Mouse (Mus musculus): ENCODE data around the gene Hirip3. TPM values are rescaled to one million over a fixed set of nuclear protein-coding genes. Genes with fewer than 3 reads are reported as not detected.
"Not testable (repeated sequence)": the region's sequence is repeated elsewhere in the genome, so short reads cannot be mapped to it uniquely, and the experiment has no call there.

The Hirip3 gene
- polyA plus RNA-seq, 2 experiments from 2014 or later, result 12.7 to 20.6 TPM

GRCm38 (mm10) chr7:126855641-126856040 lies 6.1 kb upstream of the Hirip3 start:
- ATAC-seq, result no peak

GRCm38 (mm10) chr7:126856741-126857420 lies 4.9 kb upstream of the Hirip3 start:
- no peak for ATAC-seq

- ATAC-seq, result no peak
Measured at GRCm38 (mm10) chr7:126860987-126861386, 785 bp upstream of the Hirip3 start.

- ATAC-seq, result peak; percentile 69
Measured at GRCm38 (mm10) chr7:126862147-126862784, 494 bp downstream of the Hirip3 start, which contains the start of gene Ino80e. Gene Ino80e, minus strand, starts transcription at chr7:126862377.

- ATAC-seq, result no peak
Measured at GRCm38 (mm10) chr7:126863791-126864190, 2.0 kb downstream of the Hirip3 start.

DNA sequence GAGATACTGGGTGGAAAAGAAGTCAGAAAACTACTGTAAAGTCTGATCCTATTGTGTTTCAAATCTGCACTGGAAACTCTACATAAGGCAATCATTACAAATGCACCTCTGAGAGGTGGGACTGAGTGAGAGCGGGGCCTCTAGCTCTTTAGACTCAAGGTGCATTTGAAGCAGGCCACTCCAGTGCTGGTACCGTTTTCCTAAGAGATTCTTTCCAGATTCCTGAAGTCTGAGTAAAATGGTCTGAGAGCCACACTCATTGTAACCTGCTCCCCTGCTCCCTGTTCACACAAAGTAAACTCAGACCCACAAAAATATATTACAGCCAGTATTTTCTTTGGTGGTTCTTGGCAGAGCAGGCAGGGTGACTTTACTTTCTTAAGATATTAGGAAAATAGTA lies 5.8 kb downstream of the Hirip3 start:
- no peak for ATAC-seq

- ATAC-seq, result no peak
Measured at GRCm38 (mm10) chr7:126868003-126868402, 6.2 kb downstream of the Hirip3 start.

DNA sequence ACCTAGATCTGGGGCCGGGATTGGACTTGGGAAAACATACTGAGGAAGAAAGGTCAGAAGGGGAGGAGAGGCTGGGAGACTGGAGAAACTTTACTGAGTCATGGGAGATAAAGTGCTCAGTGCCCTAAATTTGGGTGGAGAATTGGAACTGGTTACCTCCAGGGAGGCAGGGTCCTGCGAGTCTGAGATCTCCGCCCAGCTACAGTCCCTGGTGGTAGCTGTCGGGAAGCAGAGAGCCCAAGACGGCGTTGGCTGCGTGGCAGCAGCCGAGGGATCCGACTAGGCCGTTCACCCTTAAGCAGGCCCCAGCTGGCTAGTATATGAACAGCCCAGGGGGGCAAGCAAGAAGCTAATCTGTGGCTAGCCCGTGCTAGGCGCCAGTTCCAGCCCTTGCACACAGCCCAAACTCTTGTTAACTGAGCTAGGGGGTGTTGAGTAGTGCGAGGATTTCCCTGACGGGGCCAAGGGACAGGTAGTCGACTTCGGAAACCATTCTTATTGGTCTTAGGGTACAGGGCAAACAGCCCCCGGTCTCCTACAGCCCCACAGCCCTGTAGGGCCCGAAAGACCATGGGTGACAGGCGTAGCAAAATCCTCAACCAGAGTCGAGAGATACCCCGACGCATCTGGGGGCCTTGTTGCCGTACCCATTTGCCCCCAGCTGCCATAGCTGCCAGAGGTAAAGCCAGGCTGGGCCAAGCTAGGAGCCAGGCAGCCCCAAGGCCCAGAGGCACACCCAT lies 8.2 kb downstream of the Hirip3 start:
- ATAC-seq, result no peak

DNA sequence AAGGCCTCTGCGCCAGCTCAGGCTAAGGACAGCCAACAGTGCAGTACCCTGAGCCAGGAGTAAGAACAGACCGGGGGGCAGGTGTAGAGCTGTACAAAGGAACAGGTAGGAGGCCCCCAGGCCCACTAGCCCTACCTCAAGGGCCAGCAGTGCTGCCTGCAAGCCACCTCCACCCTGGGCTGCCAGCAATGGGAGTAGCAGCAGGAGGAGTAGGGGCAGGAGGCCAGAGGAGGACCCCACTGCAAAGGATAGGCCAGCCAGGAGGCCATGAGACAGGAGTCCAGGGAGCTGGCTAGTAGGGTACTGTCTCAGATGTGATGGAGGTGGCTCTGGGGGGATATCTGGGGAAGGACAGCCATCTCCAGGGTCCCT lies 8.7 kb downstream of the Hirip3 start:
- ATAC-seq, result no peak

GRCm38 (mm10) chr7:126877239-126877638 lies 15.5 kb downstream of the Hirip3 start:
- ATAC-seq, result no peak

- ATAC-seq, result no peak
Measured at GRCm38 (mm10) chr7:126881040-126881439, 19.3 kb downstream of the Hirip3 start.

DNA sequence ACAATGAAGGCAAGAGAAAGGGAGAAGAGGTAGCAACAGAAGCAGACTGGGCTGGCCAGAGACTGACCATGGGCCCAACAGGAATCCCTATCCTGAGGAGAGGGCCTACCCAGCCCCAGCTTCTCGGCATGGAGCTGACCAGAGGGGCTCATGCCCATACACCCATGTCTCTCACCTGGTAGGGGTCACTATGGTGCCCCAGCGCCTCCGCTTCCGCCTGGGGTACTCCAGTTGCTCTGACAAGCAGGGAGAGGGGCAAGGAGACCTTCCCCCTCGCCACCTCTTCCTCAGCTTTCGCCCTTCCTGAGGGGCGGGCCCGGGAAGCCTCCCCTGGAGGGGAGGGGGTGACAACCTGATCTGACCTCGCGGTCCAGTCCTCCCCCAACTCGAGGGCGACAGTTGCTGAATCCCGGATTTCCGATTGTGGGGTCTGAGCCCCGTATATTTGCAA lies 22.0 kb downstream of the Hirip3 start:
- ATAC-seq, result no peak

- peak; percentile 95 for ATAC-seq
Measured at GRCm38 (mm10) chr7:126884286-126885164, 22.8 kb downstream of the Hirip3 start, which contains the start of gene Taok2. Gene Taok2, minus strand, starts transcription at chr7:126884703.

GRCm38 (mm10) chr7:126887281-126887680 lies 25.5 kb downstream of the Hirip3 start:
- no peak for ATAC-seq

GRCm38 (mm10) chr7:126888852-126889251 lies 27.1 kb downstream of the Hirip3 start:
- no peak for ATAC-seq

DNA sequence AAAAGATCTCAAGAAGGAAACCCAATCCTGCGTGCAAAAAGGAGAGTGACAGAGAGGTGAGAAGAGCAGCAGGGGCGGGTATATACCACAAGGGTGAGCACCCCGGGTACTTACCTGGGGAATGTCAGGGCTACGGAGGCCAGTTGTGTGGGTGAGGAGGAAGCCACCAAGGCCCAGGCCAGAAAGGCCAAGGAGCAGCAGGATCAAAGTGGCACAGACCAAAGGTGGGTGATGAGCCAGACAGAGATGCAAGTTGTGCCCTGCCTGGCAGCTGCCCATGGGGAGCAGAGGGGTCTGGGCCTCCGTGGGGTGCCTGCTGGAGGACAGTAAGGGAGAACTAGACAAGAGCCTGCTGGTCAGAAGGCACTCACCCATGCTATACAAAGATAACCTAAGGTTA lies 35.1 kb downstream of the Hirip3 start:
- ATAC-seq, result no peak

- peak; percentile 56 for ATAC-seq
Measured at GRCm38 (mm10) chr7:126897390-126898101, 35.8 kb downstream of the Hirip3 start.

DNA sequence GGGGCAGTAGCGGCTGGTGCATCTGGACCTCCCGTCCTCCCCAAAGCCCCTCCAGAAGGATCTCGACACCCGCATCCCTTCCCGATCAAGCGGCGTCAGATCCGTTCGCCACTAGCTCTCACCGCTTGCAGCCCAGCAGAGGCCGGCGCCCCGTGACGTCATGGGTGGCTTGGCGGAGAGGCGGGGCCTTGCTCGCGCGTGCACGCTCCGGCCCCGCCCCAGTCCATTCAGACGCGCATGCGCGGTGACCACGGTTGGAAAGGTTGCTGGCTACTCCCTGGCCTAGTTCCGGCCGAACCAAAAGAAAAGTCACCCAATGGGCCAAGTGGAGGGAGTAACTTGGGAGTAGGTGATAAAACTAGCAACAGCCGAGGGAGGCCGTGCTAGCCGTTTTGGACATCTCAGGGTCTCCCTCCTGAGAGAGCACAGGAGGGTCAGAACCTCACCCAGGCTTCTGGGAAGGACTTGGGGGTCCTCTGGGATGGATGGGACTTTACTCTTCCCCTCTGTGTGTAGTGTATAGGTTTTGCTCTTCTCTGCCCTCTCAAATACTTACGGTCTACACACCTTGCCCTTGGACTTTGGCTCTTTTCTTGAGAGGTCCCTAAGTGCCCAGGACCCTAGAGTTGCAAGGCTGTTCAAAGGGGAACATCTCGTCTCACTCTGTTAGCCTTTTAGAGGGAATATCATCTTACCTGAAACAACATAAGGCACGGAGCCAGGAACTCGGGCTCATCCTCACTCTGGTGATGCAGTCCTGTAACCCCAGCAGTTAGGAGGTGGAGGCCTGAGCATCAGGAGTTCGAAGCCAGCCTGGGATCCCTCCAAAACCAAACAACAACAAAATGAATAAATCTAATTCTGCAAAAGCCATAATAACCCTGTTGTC lies 36.6 kb downstream of the Hirip3 start:
- ATAC-seq, result peak; percentile 87

GRCm38 (mm10) chr7:126899781-126900180 lies 38.0 kb downstream of the Hirip3 start:
- not testable (repeated sequence) for ATAC-seq

GRCm38 (mm10) chr7:126905590-126905989 lies 43.8 kb downstream of the Hirip3 start:
- ATAC-seq, result no peak

DNA sequence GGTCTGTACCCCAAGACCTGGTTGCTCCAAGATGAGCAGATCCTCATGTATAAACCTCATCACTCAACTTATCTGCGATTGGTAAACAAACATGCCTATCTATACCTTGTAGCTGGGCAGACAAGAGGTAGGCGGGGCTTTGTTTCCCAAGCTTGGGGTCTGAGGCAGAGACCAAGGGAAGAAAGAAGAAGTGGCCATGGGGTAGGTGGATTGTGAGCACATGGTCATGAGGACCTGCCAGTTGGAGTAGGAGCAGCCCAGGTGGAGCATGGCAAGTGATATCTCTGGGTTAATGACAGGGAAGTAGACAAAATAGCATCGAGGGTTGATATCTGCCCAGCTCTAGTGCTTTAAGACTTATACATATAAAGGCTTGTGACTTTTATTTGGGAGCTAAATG lies 53.1 kb downstream of the Hirip3 start:
- ATAC-seq, result no peak
